Comparison of ENCODE assay signal across 21 mouse cellular contexts in the genomic region with DNA sequence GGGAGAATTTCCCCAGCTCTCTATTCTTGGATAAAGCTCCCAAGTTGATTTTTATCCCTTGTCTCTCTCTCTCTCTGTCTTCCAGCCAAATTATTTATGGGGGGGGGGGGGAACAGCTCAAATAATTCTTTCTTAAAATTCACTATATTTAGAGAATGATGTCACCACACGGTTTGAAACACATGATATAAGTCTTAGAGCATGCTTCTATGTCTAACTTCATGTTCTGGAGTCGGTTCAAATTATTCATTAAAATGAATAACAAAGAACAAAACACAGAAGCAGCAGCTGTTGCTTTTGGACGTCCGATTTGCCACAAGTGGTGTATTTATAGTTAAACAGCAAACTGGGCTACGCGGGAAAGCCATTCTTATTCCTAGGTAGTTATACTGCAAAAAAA.
DNase-seq lines count a peak whose midpoint lies in the region; ATAC-seq and TF ChIP-seq lines count a peak whose summit lies in the region.
"Had no signal": no experiment of that assay in that cellular context is flagged by ENCODE, and none has a peak within 500 bp of the region (broad histone marks: within the 10 kb centered on the region; RNA-seq: fewer than 3 reads in every experiment).

No protein-coding gene starts in this region.

- ATAC-seq in embryonic facial prominence, embryonic 14.5 days (ENCODE audit: low read depth), result no peak
- ATAC-seq in heart, embryonic 12.5 days (ENCODE audit: insufficient number of reproducible peaks, low FRiP score), result no peak
- no peak for ATAC-seq in kidney, postnatal 0 days (replicated peaks; ENCODE audit: low FRiP score, low read depth)
- ATAC-seq in limb, embryonic 14.5 days (ENCODE audit: low FRiP score, low read depth), result no peak
- ATAC-seq in megakaryocyte, adult 5-6 weeks (ENCODE audit: poor library complexity, severe bottlenecking), result no peak
- ATAC-seq: forebrain, embryonic 15.5 days; intestine, embryonic 15.5 days had no signal

- no peaks in the 10 kb centered on the region for H3K27me3 ChIP-seq in embryonic facial prominence, embryonic 14.5 days (replicated peaks; ENCODE audit: control insufficient read depth, insufficient read depth, low read length)
- no peaks in the 10 kb centered on the region for H3K27me3 ChIP-seq in embryonic facial prominence, embryonic 10.5 days (replicated peaks; ENCODE audit: low read depth, poor library complexity, severe bottlenecking)
- H3K27me3 ChIP-seq in heart, embryonic 12.5 days (replicated peaks), result no peaks in the 10 kb centered on the region
- H3K27me3 ChIP-seq in kidney, postnatal 0 days (ENCODE audit: insufficient read depth, low read length), result no peaks in the 10 kb centered on the region
- H3K27me3 ChIP-seq in limb, embryonic 14.5 days (ENCODE audit: control insufficient read depth, insufficient read depth, low read length), result no peaks in the 10 kb centered on the region
- H3K27me3 ChIP-seq: embryonic facial prominence, embryonic 12.5 days; forebrain, embryonic 15.5 days; intestine, embryonic 15.5 days; neural tube, embryonic 15.5 days had no signal

- TF ChIP-seq POLR2A in limb, embryonic 14.5 days (IDR thresholded peaks at IDR 0.05; ENCODE audit: borderline replicate concordance, extremely low read depth, insufficient read depth, insufficient read length), result no peak

- no peak overlapping the region for H3K4me3 ChIP-seq in embryonic facial prominence, embryonic 14.5 days (ENCODE audit: low read depth, low read length)
- no peak overlapping the region for H3K4me3 ChIP-seq in embryonic facial prominence, embryonic 10.5 days
- no peak overlapping the region for H3K4me3 ChIP-seq in heart, embryonic 12.5 days
- no peak overlapping the region for H3K4me3 ChIP-seq in kidney, postnatal 0 days (replicated peaks; ENCODE audit: low read depth, low read length)
- no peak overlapping the region for H3K4me3 ChIP-seq in limb, embryonic 14.5 days (replicated peaks; ENCODE audit: low read length)
- H3K4me3 ChIP-seq: embryonic facial prominence, embryonic 12.5 days; forebrain, embryonic 15.5 days; intestine, embryonic 15.5 days; neural tube, embryonic 15.5 days had no signal

- intact Hi-C loops in heart, postnatal 10 days (cut with DNase I), result loop anchor here (2.0 to 5.0 kb wide), 2 partner anchors 38 to 52 kb away; no protein-coding TSS in a partner anchor

- WGBS in embryonic facial prominence, embryonic 14.5 days, result 57% methylated on average over 6 of the region's 6 CpGs
- 91% methylated on average over 6 of the region's 6 CpGs for WGBS in embryonic facial prominence, embryonic 10.5 days
- WGBS in heart, embryonic 12.5 days, result 69% methylated on average over 6 of the region's 6 CpGs
- WGBS in kidney, postnatal 0 days, result 47% methylated on average over 6 of the region's 6 CpGs
- 65% methylated on average over 6 of the region's 6 CpGs for WGBS in limb, embryonic 14.5 days

- no peaks in the 10 kb centered on the region for H3K36me3 ChIP-seq in embryonic facial prominence, embryonic 14.5 days (ENCODE audit: control insufficient read depth, insufficient read depth, low read length)
- 0 out of 2 replicates have a peak, but pooled peaks cover 3% of the 10 kb centered on the region for H3K36me3 ChIP-seq in embryonic facial prominence, embryonic 10.5 days (replicated peaks)
- peaks cover 3% of the 10 kb centered on the region; the same call in 1 of the 2 replicates for H3K36me3 ChIP-seq in heart, embryonic 12.5 days
- no peaks in the 10 kb centered on the region for H3K36me3 ChIP-seq in kidney, postnatal 0 days (ENCODE audit: insufficient read depth, low read length)
- no peaks in the 10 kb centered on the region for H3K36me3 ChIP-seq in limb, embryonic 14.5 days (ENCODE audit: control insufficient read depth, insufficient read depth, low read length)
- H3K36me3 ChIP-seq: embryonic facial prominence, embryonic 12.5 days; forebrain, embryonic 15.5 days; intestine, embryonic 15.5 days; neural tube, embryonic 15.5 days had no signal

- no peak overlapping the region for H3K4me2 ChIP-seq in embryonic facial prominence, embryonic 14.5 days (ENCODE audit: low read depth, low read length)
- H3K4me2 ChIP-seq in heart, embryonic 12.5 days, result no peak overlapping the region
- H3K4me2 ChIP-seq in kidney, postnatal 0 days (ENCODE audit: low read length), result no peak overlapping the region
- no peak overlapping the region for H3K4me2 ChIP-seq in limb, embryonic 14.5 days (replicated peaks; ENCODE audit: low read depth, low read length, severe bottlenecking)
- H3K4me2 ChIP-seq: embryonic facial prominence, embryonic 12.5 days; forebrain, embryonic 15.5 days; intestine, embryonic 15.5 days; midbrain, embryonic 11.5 days; neural tube, embryonic 15.5 days had no signal

- peak; percentile 65 for DNase-seq in embryonic facial prominence, embryonic 14.5 days (ENCODE audit: low spot score)
- DNase-seq in embryonic facial prominence, embryonic 10.5 days (ENCODE audit: low spot score), result no peak
- DNase-seq in heart, postnatal 10 days, result no peak
- peak; percentile 70 for DNase-seq in kidney, postnatal 0 days (ENCODE audit: low spot score)
- no peak for DNase-seq in kidney, postnatal 36 days
- DNase-seq in limb, embryonic 14.5 days (ENCODE audit: low spot score), result peak; percentile 46
- DNase-seq: adrenal gland, postnatal 10 days; cerebellum, adult 18-20 months; cerebellum, postnatal 14 days; gastrocnemius, postnatal 36 days; kidney, adult 8-10 months; kidney, postnatal 14 days; right cerebral cortex, adult 18-20 months; right cerebral cortex, postnatal 4 days had no signal

- TF ChIP-seq CTCF in kidney, postnatal 0 days (IDR thresholded peaks at IDR 0.05; ENCODE audit: low read depth), result no peak

- no peak overlapping the region; the same call in 1 of the 2 replicates for H3K27ac ChIP-seq in embryonic facial prominence, embryonic 14.5 days (replicated peaks; ENCODE audit: low read depth, low read length)
- no peak overlapping the region for H3K27ac ChIP-seq in embryonic facial prominence, embryonic 10.5 days (replicated peaks)
- H3K27ac ChIP-seq in heart, embryonic 12.5 days (ENCODE audit: poor library complexity, severe bottlenecking), result peak overlapping the region; percentile 60
- no peak overlapping the region for H3K27ac ChIP-seq in kidney, postnatal 0 days
- no peak overlapping the region for H3K27ac ChIP-seq in limb, embryonic 14.5 days (replicated peaks; ENCODE audit: low read depth, low read length)
- H3K27ac ChIP-seq: embryonic facial prominence, embryonic 12.5 days; forebrain, embryonic 15.5 days; intestine, embryonic 15.5 days had no signal

- peaks cover 24% of the 10 kb centered on the region for H3K4me1 ChIP-seq in embryonic facial prominence, embryonic 14.5 days (ENCODE audit: control insufficient read depth, insufficient read depth, low read length)
- peaks cover 20% of the 10 kb centered on the region for H3K4me1 ChIP-seq in embryonic facial prominence, embryonic 10.5 days
- H3K4me1 ChIP-seq in heart, embryonic 12.5 days (replicated peaks), result peaks cover 82% of the 10 kb centered on the region
- peaks cover 25% of the 10 kb centered on the region for H3K4me1 ChIP-seq in kidney, postnatal 0 days (replicated peaks; ENCODE audit: insufficient read depth, low read length)
- peaks cover 22% of the 10 kb centered on the region for H3K4me1 ChIP-seq in limb, embryonic 14.5 days (ENCODE audit: control insufficient read depth, insufficient read depth, low read length)

- H3K9me3 ChIP-seq in embryonic facial prominence, embryonic 14.5 days (ENCODE audit: control insufficient read depth, low read length), result no peaks in the 10 kb centered on the region
- no peaks in the 10 kb centered on the region for H3K9me3 ChIP-seq in embryonic facial prominence, embryonic 10.5 days
- no peaks in the 10 kb centered on the region for H3K9me3 ChIP-seq in heart, embryonic 12.5 days (replicated peaks)
- H3K9me3 ChIP-seq in kidney, postnatal 0 days (replicated peaks; ENCODE audit: low read length), result no peaks in the 10 kb centered on the region
- H3K9me3 ChIP-seq in limb, embryonic 14.5 days (ENCODE audit: control insufficient read depth, low read length), result no peaks in the 10 kb centered on the region
- H3K9me3 ChIP-seq: embryonic facial prominence, embryonic 12.5 days; forebrain, embryonic 15.5 days; intestine, embryonic 15.5 days; neural tube, embryonic 15.5 days had no signal

- no peak overlapping the region for H3K9ac ChIP-seq in embryonic facial prominence, embryonic 14.5 days (ENCODE audit: low read depth, low read length)
- H3K9ac ChIP-seq in heart, embryonic 12.5 days, result no peak overlapping the region
- H3K9ac ChIP-seq in kidney, postnatal 0 days (ENCODE audit: low read depth, low read length), result no peak overlapping the region
- H3K9ac ChIP-seq in limb, embryonic 14.5 days (ENCODE audit: low read depth, low read length, severe bottlenecking), result no peak overlapping the region
- H3K9ac ChIP-seq: embryonic facial prominence, embryonic 12.5 days; forebrain, embryonic 15.5 days; intestine, embryonic 15.5 days; neural tube, embryonic 15.5 days had no signal

Comparison
In these comparisons a context has a peak if more than half of its experiments do, and no peak if none do; other contexts are left out.
1. DNase-seq: peak in embryonic facial prominence, embryonic 14.5 days (single experiment), kidney, postnatal 0 days (single experiment) and limb, embryonic 14.5 days (single experiment); none in embryonic facial prominence, embryonic 10.5 days (single experiment), heart, postnatal 10 days (0 of 2) and kidney, postnatal 36 days (0 of 2).